8 mouse cellular contexts compared by ENCODE assay signal in genomic region chr10:7391108-7391507, GRCm38 (mm10).
DNase-seq lines count a peak whose midpoint lies in the region; ATAC-seq and TF ChIP-seq lines count a peak whose summit lies in the region.

No protein-coding gene starts in this region.

- peak; percentile 36 for TF ChIP-seq CTCF in forebrain, postnatal 0 days (IDR thresholded peaks at IDR 0.05; ENCODE audit: low read depth)

- H3K9me3 ChIP-seq in forebrain, postnatal 0 days (ENCODE audit: low read length) = no peaks in the 10 kb centered on the region
- no peaks in the 10 kb centered on the region for H3K9me3 ChIP-seq in kidney, embryonic 16.5 days (ENCODE audit: low read length)
- H3K9me3 ChIP-seq in midbrain, embryonic 12.5 days = no peaks in the 10 kb centered on the region

- peak; percentile 60 for ATAC-seq in forebrain, postnatal 0 days
- peak; percentile 71 for ATAC-seq in kidney, embryonic 16.5 days (ENCODE audit: low FRiP score, low TSS enrichment)
- peak; percentile 59 for ATAC-seq in midbrain, embryonic 12.5 days (ENCODE audit: low FRiP score, low read depth)

- H3K36me3 ChIP-seq in forebrain, postnatal 0 days (ENCODE audit: insufficient read depth) = no peaks in the 10 kb centered on the region
- no peaks in the 10 kb centered on the region for H3K36me3 ChIP-seq in kidney, embryonic 16.5 days (ENCODE audit: insufficient read depth, low read length)
- H3K36me3 ChIP-seq in midbrain, embryonic 12.5 days = no peaks in the 10 kb centered on the region

- WGBS in forebrain, postnatal 0 days = 3% methylated on average over 31 of the region's 31 CpGs
- under 1% methylated on average over 31 of the region's 31 CpGs for WGBS in kidney, embryonic 16.5 days
- WGBS in midbrain, embryonic 12.5 days = 1% methylated on average over 31 of the region's 31 CpGs

- peak; percentile 36 for DNase-seq in ovary, postnatal 36 days (ENCODE audit: low spot score)
- no peak for DNase-seq in ovary, postnatal 10 days (ENCODE audit: low spot score)
- DNase-seq in forebrain, postnatal 0 days = no peak
- DNase-seq in thymus, postnatal 36 days = peak; percentile 69 to 70
- DNase-seq in left cerebral cortex, adult 9 months (ENCODE audit: low spot score in 2 of 2) = no peak

- no peak overlapping the region for H3K27ac ChIP-seq in brown adipose tissue, adult 24 weeks (replicated peaks; ENCODE audit: low read depth, low read length)
- no peak overlapping the region for H3K27ac ChIP-seq in forebrain, postnatal 0 days (ENCODE audit: low read depth, low read length)
- H3K27ac ChIP-seq in kidney, embryonic 16.5 days (ENCODE audit: low read length) = no peak overlapping the region
- no peak overlapping the region for H3K27ac ChIP-seq in midbrain, embryonic 12.5 days (replicated peaks)

- peaks cover 4% of the 10 kb centered on the region; the same call in 1 of the 2 replicates for H3K4me1 ChIP-seq in brown adipose tissue, adult 24 weeks (ENCODE audit: control insufficient read depth, insufficient read depth, insufficient read length, low read length)
- 0 out of 2 replicates have a peak, but pooled peaks cover 3% of the 10 kb centered on the region for H3K4me1 ChIP-seq in forebrain, postnatal 0 days (ENCODE audit: insufficient read depth)
- H3K4me1 ChIP-seq in kidney, embryonic 16.5 days (ENCODE audit: insufficient read depth, low read length) = peaks cover 9% of the 10 kb centered on the region
- H3K4me1 ChIP-seq in midbrain, embryonic 12.5 days = peaks cover 24% of the 10 kb centered on the region

- peak overlapping the region; percentile 37; the same call in 1 of the 2 replicates for H3K9ac ChIP-seq in forebrain, postnatal 0 days
- H3K9ac ChIP-seq in kidney, embryonic 16.5 days (replicated peaks; ENCODE audit: low read length) = peak overlapping the region; percentile 63
- H3K9ac ChIP-seq in midbrain, embryonic 12.5 days (replicated peaks) = peak overlapping the region; percentile 55

- H3K4me3 ChIP-seq in brown adipose tissue, adult 24 weeks (ENCODE audit: insufficient read depth, low read depth, low read length) = peak overlapping the region; percentile 64
- peak overlapping the region; percentile 51 for H3K4me3 ChIP-seq in forebrain, postnatal 0 days (ENCODE audit: low read depth, low read length)
- H3K4me3 ChIP-seq in kidney, embryonic 16.5 days (ENCODE audit: low read length) = peak overlapping the region; percentile 70
- H3K4me3 ChIP-seq in midbrain, embryonic 12.5 days = peak overlapping the region; percentile 58

- peak overlapping the region; percentile 97 for H3K4me2 ChIP-seq in forebrain, postnatal 0 days (ENCODE audit: low read depth)
- peak overlapping the region; percentile 98 for H3K4me2 ChIP-seq in kidney, embryonic 16.5 days (replicated peaks; ENCODE audit: low read depth, low read length)
- H3K4me2 ChIP-seq in midbrain, embryonic 12.5 days (replicated peaks) = peak overlapping the region; percentile 99

- H3K27me3 ChIP-seq in forebrain, postnatal 0 days (ENCODE audit: insufficient read depth, low read length) = peaks cover 13% of the 10 kb centered on the region
- peaks cover 19% of the 10 kb centered on the region for H3K27me3 ChIP-seq in kidney, embryonic 16.5 days (ENCODE audit: insufficient read depth, low read length)
- peaks cover 49% of the 10 kb centered on the region for H3K27me3 ChIP-seq in midbrain, embryonic 12.5 days

Comparison
In these comparisons a context has a peak if more than half of its experiments do, and no peak if none do; other contexts are left out.
1. DNase-seq: peak in ovary, postnatal 36 days (single experiment) and thymus, postnatal 36 days (2 of 2); none in ovary, postnatal 10 days (single experiment), forebrain, postnatal 0 days (single experiment) and left cerebral cortex, adult 9 months (0 of 2).
2. Peak in every context shown above with its lines, with median percentiles within 50 percentile points of each other: H3K4me3 ChIP-seq, ATAC-seq, H3K4me2 ChIP-seq and H3K9ac ChIP-seq.